Mouse (Mus musculus): ENCODE measurements around the gene Itih5.

Gene Itih5

DNA sequence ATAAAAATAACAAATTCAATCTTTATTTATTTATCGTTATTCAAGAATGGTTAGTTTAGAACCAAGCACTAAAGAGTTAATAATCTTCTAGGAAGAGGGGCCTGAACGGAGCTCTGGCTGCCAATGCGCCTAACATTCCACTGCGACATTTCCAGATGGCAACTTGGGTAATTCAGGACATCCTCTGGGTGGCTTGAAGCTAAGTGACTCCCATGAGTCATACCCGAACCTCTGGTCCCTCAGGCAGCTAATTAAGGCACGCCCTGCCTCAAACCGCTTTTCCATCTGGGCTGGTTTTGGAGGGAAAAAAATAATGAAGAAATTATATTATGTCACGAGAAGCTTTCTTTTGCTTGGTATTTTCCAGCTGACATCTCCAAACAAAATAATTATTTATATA, 14.6 kb downstream of the Itih5 start:
- no peak for DNase-seq (ENCODE audit: low spot score)

DNA sequence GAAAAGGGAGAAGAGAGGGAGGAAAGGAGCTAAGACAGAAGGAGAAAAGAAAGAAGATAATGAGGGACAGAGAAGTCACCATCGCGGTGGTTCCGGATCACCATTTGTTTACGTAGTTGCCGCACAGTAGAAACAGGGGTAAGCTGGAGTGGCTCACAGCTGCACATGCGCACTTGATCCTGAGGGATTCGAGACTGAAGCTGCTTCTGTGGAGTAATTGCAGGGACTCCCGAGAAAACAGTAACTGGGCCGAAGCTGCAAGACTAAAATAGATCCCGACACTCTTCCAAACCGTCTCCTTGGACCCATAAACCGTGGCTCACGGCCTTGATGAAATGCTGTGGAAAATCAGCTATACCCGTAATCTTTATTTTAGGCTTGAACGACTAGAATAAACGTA, 16.6 kb downstream of the Itih5 start:
- DNase-seq (ENCODE audit: low spot score), result no peak

DNA sequence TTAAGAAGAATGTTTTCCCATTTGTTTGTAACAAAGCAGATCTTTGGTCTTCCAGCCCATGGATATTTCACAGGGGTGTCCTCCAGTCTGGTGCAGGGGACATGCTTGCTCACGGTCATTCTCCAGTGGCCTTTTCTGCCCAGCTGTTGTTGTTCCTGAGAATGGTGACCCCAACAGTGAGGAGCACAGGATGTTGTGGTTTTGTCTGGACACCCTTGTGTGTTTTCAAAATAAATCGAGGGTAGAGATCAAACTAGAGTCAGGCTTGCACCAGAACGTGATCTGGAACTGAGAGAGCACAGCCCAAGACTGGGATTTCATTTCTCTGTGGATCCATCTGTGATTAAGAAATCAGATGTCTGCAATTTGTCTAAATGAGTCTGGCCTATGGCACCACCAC, 40.2 kb downstream of the Itih5 start:
- no peak for DNase-seq (ENCODE audit: low spot score)

DNA sequence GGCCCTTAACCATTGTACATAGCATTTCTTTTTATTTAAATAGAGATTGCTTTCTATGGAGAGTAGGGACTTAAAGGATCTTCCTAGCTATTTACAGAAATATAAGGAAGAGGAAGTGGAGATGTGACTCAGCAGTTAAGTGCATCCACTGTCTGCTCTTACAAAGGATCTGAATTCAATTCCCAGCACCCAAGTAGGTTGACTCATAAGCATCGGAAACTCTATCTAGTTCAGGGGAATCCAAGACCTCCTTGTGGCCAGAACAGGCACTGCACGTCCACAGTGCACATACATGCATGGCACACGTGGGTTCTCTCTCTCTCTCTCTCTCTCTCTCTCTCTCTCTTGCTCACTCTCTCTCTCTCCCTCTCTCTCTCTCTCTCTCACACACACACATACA, 41.8 kb downstream of the Itih5 start:
- no peak for DNase-seq (ENCODE audit: low spot score)

GRCm38 (mm10) chr2:10199326-10199725, 46.0 kb downstream of the Itih5 start:
- DNase-seq (ENCODE audit: low spot score), result no peak

- DNase-seq (ENCODE audit: low spot score), result no peak
These were observed 47.4 kb downstream of the Itih5 start for GRCm38 (mm10) chr2:10200736-10201285.

DNA sequence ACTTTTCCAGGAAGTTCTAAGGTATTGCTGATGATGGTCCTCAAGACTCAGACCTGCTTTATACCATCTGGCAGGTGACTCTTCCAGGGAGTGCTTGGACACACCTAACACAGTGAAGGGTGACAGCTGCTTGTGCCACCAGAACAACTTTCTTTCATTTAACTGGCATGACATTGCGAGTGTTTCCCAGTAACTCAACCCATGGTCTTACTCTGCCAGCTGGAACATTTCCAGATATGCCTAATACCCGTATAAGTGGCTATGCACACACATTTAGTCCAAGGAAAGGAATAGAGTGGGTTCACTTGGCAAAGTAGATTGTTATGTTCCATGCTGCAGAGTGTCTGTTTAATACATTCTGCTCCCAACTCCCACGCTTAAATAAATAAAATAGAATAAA, 50.9 kb downstream of the Itih5 start:
- no peak for DNase-seq (ENCODE audit: low spot score)

DNA sequence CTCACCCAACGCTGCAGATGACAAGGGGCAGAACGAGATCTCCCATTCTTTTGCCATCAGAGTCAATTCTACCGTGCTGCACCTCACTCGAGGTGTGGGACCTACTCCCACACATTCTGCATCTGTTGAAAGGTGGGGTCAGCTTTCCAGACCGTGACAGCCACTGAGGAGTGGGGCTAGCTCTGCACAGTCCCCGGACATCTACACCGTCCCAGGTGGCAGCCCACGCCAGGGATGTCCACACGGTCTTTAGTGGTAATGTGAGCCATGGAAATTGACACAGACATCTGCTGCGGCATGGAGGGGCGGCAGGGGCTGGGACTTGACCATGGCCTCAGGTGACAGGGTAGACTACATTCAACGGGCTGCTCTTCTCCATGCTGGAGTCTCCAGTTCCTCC, 60.1 kb downstream of the Itih5 start:
- no peak for DNase-seq (ENCODE audit: low spot score)

DNA sequence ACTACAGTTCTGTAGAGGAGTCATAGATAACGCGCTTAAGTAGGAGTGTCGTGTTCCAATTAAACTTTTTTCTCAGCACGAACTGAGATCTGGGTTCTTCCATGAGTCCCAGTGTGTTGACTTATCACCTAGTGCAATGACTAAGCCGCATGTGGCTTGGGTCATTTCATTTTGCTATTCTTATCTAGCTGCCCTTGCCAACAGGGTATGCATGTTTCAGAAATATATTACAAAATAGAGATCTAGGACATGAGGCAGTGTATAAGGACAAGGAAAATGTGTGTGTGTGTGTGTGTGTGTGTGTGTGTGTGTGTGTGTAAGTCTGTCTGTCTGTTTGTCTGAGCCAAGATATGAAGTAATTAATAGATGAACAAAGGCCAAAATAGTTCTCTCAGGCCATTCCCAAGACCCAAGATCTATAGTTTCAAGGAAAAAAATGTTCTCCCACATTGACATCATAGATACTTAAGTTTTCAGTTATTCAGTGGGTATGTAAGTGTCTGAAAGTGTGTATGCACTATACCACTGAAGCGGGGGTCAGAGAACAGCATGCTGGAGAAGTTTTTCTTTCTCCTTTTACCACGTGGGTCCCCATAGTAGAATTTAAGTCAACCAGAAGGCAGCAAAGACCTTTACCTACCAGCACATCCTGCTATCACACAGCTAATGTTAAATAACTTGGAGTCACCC, 62.6 kb downstream of the Itih5 start:
- DNase-seq (ENCODE audit: low spot score), result no peak

DNA sequence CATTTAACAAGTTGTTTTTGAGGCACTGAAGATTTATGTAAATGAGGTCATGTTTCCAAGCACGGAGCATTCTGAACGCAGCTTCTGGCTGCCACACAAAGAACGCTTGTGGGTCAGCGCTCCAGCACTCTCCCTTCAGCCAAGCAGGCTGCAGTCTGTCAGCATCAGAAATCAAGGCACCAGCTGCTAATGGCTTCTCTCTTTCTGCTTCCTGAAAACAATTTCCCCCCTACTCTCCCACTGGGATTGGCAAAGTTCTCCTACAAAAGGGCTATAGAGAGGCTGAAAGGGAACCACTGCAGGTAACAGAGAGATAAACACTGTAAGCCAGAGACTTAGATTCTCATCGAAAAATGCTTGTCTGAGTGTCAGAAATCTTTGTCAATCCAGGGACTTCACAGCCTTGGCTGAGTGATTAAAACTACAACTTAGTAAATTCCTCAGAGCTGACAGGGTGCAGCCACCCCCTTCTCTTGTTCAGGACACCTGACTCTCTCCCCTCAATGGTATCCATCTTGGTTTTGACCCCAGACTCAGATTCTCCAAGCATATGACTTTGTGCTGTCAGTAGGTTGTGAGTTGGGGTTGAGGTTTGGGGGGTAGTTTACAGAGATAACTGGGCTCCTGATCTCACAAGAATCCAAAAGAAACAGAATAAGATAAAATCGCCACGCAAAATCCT, 63.3 kb downstream of the Itih5 start:
- no peak for DNase-seq (ENCODE audit: low spot score)

GRCm38 (mm10) chr2:10221862-10222261, 68.5 kb downstream of the Itih5 start:
- DNase-seq (ENCODE audit: low spot score), result no peak

- no peak for DNase-seq (ENCODE audit: low spot score)
These were observed 73.5 kb downstream of the Itih5 start for GRCm38 (mm10) chr2:10226907-10227306.

DNA sequence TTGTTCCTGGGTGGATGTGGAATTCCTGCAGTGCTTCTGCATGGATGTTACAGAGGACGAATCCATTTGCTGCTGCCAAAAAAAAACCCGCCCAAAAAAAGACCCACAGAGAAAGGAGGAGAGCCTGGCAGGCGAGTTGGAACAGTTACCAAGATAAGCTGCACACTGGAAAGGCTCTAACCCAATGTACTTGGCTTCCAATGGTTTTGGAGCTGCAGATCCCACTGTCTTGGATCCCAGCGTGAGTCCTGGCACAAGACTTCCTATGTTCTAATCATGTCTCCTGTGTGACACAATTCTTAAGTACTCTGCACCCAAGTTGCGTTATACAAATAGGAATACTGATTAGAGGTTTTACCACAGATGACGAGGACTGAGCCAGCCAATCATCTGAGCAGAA, 78.6 kb downstream of the Itih5 start:
- no peak for DNase-seq (ENCODE audit: low spot score)

DNA sequence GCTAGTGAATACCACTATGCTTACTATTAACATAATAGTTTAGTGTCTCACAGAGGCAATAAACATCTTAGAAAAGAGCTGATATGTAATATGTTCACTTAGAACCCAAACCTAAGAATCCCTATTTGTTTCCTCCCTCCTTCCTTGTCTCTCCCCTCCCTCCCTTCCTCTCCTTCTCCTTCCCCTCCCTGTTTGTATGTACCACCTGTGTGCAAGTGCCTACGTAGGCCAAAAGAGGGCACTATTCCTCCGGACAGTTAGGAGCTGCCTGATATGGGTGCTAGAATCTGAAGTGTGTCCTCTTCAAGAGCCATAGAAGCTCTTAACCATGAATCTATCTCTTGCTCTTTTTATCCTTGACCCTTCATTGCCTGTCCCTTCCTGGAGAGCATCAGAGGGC, 83.2 kb downstream of the Itih5 start:
- no peak for DNase-seq (ENCODE audit: low spot score)

DNA sequence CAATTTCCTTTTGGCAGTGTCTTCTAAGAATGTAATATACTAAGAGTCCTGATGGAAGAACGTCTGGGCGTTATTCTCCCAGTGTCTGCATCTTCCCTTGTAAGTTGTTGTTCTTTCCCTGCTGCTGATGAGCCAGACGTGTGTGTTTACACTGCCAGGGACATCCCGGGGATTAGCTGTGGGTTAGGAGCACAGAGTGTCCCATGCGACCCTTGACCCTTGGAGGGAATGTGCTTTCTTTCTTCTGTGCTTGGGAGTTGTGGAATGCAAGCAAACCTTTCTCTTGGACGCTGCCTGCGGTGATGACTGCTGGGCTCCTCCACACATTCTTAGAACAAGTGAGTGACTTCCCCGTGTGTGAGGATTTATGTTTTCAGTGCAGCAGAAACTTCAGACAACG, 89.6 kb downstream of the Itih5 start:
- peak; percentile 60 for DNase-seq (ENCODE audit: low spot score)

DNA sequence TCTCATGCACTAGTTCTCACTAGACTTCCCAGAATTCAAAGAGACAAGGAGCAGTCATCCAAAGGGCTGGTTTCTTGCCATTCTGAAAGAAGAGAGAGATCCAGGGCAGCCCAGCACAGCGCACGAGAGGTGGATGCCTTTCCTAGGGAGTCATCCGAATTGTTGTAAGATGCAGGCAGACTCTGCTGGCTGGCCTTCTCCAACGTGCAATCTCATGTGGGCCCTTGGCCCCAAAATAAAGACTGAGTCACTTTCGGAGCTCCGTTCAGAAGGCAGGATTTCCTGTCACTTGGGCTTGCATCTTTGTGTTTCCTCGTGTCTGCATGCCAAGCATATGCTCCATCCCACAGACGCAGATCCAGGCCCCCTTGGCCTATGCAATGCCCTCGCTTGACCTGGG, 97.1 kb downstream of the Itih5 start:
- DNase-seq (ENCODE audit: low spot score), result no peak

DNA sequence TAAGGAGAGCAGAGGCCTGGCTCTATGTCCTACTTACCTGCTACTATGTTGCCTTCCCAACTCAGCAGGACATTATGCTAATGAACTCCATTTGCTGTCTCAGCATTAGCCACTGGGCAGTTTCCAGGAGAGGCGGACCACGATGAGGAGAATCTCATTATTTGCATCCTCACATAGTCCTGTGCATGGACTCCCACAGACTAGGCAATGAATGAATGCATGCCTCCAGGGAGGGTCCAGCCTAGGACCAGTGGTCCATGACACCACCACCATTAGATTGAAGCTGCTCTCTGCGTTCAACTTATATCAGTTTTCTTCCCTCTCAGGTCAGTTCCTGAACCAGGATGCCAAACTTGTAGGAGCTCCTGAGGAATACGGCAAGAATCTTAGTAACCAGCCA, 97.6 kb downstream of the Itih5 start:
- DNase-seq (ENCODE audit: low spot score), result no peak

GRCm38 (mm10) chr2:10251466-10251865, 98.1 kb downstream of the Itih5 start:
- no peak for DNase-seq (ENCODE audit: low spot score)

DNA sequence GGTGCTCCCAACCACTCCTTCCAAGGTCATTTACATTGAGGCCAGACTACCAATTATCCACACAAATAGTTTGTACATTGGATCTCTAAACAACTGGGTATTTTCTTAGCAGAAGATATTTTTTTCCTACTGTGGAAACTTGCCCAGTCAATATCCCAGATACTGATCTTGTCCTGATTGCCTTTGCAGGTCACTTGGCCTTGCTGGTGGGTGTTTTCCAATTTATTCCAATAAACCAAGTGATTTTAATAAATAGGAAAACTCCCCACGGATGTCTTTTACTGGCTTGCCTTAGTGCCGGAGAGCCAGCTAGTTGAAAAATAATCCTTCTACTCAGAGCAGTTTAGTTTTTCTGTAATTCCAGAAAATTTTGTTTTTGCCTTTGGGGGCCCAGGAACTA, 98.6 kb downstream of the Itih5 start:
- DNase-seq (ENCODE audit: low spot score), result no peak

- no peak for DNase-seq (ENCODE audit: low spot score)
These were observed 100.0 kb downstream of the Itih5 start for GRCm38 (mm10) chr2:10253351-10253750.

GRCm38 (mm10) chr2:10256949-10257348, 103.6 kb downstream of the Itih5 start:
- DNase-seq (ENCODE audit: low spot score), result no peak

DNA sequence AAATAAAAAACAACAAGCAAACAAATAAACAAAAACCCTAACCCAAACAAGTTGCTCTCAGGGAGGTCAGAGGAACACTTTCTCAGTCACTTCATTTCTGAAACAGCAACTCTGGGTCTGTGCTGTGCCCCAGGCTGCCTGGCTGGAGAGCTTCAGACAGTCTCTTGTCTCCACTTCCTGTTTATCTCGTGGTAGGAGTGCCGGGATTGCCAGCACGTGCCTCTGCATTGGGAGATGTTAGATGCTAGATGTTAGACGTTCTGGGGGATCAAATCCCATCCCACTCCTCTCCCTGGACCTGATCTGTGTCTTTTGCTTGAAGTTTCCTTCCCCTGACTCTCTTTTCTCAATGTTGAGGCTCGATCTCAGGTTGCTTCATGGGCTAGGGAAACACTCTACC, 104.9 kb downstream of the Itih5 start:
- no peak for DNase-seq (ENCODE audit: low spot score)

DNA sequence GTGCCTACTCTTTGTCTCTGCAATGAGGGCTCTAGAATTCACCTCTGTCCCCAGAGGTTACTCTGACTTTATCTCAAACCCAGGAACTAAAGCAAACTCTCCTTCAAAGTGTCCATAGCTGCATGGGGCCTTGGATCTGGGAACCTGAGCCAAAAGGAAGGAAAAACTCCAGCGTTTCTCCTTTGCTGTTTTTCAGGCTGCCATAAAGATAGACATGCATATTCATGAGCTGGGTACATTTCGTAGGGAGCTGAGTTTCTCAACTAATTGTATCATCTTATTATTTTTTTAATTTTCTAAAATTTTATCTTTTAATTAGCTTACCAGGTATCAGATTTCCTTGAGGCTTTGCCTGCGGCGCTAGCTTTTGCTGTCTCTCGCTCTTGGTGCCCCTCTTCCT, 106.7 kb downstream of the Itih5 start:
- no peak for DNase-seq (ENCODE audit: low spot score)

DNA sequence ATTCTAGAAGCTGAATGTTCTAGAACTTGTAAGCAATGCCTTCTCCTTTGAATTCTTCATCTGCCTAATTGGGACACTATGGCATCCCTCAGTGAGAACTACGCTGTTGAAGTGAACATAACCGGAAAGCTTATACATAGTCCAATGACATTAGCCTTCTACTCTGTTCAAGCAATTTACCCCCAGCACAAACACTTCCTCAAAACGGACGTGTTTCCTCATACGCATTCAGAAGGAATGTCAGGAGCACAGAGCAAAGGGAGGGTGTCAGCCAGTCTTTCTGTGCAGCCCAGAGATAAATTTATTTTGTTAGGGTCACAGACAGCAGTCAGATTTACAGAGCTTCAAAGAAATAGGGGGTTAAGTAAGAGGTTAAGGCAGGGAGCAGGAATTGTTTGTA, 108.0 kb downstream of the Itih5 start:
- no peak for DNase-seq (ENCODE audit: low spot score)
